Mouse (Mus musculus) spleen, embryonic (tissue): ENCODE measurements at regions not wholly inside any gene's neighbourhood (a gene's known extent, or its start where the extent isn't known, plus 50 kb on each side); places are given as distances from the start of the nearest gene placed in this dataset.

Experiments used
- CTCF ChIA-PET: fragments of 350-600 bp; sonication (Branson Sonifier 250); formaldehyde crosslinking; loops from one replicate; lab custom pipeline; 2022; lab: Charles Lee

DNA sequence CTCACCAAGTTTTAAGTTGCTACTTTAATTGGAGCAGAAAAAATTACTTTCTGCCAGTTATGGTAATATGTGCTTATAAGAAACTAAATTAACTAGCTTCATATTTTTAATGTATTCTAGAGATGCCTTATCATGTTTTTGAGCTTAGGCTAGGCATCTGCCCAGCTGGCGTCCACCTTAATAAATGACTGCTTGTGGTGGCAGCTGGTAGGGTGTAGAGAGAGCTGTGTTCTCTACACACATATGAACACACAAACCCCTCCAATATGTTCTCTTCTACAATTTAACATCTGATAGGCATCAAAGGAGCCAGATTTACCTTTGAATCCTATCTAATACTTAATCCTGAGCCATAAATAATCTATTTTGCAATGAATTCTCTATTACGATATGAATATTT, 173.4 kb downstream of the Gm4340 start:
- CTCF ChIA-PET, result no interaction called here

DNA sequence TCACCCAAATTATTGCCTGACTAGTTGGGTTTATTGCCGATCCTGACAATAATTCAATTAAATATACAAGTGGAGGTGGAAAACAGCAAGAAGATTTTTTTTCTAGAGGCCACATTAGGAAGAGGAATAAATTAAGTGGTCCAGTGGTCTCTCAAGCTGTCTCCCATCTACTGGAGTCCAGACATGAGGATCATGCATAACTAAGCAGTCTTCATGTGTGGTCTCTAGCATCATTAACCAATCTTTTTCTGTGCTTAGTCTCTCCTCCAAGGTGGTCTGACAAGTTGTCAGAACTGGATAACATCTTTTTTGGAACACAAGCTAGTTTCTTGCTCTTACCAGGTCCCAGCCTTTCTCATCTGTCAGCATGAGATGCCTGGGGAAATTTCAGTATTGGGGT, 180.7 kb downstream of the Gm4340 start:
- CTCF ChIA-PET, result no interaction called here

DNA sequence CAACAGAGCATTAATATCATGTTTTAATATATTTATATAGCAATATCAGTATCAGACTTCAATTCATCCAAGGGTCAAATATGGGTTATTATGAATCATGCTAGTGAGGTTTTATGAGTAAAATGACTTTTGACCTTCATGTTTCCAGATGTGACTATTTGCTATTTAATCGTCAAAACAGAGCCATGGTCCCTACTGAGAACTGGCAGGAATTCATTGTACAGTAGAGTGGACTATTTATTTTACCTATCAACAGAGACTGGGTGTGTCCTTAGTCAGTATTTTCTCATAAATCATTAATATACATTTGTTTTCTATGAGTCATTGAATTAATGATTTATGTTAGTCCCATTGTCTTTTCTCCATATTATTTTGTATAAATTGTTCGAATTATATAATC, 194.4 kb downstream of the Gm4340 start:
- CTCF ChIA-PET, result no interaction called here

DNA sequence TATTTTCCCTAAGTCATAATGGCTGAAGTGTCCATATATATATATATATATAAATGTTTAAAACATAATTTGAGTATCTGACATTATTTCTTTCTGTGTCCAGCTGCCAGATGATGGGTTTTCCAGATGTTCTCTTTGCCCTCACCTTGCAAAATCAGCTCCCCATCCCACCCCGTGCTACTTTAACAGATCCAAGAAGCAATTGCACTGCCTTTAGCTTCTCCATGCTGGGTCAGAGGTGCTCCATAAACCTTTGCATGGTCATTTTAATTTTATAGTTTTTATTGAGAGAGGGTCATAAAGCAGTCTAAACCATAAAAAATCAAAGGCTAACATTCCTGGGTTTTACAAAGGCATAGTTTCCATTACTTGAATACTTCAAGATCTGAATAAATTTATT, 201.9 kb downstream of the Gm4340 start:
- CTCF ChIA-PET, result no interaction called here

DNA sequence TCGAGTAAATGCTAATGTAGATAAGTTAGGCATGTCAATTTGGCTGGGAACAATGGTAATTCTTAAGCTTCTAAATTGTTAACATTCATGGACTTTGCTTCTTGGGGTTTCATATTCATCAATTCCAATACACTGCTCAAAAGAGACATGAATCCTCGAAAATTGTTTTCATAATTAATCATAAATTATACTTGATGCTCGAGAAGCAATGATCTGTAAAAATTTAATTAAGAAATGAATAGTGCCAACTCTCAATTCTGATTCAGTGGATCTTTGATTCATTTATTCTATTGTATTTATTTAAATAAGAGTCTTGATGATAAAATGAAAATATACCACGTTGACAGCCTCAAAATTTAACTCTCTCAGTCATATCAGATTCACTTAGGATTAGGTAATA, 214.9 kb downstream of the Gm4340 start:
- CTCF ChIA-PET, result no interaction called here

DNA sequence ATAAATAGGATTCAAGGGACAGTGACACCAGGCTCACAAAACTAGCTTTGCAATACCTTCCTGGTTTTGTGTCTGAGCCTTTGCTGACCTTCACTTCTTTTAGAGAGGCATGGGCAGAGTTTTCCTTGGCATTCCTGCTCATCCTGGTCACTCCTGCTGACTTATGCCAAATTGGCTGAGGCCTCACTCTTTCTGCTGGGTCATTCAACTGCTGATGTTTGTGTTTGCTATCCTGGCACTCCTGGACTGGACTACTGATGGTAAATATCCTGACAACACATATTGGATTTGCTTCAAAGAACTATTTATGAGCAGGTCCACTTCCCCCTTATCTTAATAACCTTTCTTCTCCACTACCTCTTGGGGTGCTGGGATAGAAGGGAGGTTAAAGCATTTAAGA, 228.7 kb downstream of the Gm4340 start:
- CTCF ChIA-PET, result no interaction called here

DNA sequence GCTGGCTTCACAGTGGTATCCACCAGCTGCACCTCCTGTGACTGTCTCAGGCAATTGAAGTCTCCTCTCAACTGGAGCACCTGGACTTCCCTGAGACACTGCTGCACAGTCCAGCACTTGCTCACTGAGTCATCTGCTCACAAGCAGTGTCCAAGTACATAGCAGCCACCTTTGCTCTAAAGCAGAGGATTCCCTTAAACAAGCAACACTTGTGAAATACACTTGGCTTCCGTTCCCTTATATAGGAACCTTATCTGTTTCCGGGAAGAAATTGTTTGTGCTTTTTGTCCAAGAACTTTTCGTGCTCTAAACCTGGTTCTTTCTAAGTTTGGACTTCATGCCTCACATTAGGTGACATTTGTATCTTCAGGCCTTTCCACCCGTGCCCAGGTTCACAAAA, 229.3 kb downstream of the Gm4340 start:
- CTCF ChIA-PET, result no interaction called here

DNA sequence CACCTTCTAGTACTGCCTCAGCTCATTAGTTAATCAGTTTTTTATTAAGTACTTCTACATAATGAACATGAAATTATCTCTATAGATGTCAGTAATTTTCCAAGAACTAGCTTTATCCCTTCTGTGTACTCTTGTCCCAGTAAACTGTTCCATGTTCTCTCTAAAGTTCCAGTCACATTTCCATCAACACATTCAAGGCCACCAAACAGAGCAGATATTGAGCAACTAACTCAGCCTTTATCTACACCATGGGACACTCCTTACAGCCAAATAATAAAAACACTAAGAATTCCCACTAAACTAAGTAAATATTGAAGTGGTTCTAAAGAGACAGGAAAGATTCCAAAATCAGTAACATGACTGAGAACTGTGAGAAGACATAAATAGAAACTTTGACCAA, 229.9 kb downstream of the Gm4340 start:
- CTCF ChIA-PET, result no interaction called here

DNA sequence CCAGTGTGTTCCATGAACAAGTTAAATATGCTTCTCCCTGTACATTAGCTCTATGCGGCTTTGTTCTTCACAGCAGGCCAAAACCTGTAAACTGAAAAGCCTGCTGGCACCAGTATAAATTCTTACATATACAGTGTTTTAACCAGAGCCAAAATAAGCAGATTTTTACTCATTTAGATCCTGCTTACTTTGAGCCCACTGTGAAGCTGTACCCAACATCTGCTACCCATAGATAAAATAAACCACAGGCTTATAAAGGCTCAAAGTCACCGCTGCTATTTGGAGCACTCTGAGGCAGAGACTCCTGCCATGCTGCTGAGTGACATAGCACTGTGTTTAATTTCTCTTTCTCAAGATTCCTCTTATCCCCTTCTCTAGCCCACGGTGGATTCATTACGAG, 251.1 kb downstream of the Gm4340 start:
- CTCF ChIA-PET, result no interaction called here

DNA sequence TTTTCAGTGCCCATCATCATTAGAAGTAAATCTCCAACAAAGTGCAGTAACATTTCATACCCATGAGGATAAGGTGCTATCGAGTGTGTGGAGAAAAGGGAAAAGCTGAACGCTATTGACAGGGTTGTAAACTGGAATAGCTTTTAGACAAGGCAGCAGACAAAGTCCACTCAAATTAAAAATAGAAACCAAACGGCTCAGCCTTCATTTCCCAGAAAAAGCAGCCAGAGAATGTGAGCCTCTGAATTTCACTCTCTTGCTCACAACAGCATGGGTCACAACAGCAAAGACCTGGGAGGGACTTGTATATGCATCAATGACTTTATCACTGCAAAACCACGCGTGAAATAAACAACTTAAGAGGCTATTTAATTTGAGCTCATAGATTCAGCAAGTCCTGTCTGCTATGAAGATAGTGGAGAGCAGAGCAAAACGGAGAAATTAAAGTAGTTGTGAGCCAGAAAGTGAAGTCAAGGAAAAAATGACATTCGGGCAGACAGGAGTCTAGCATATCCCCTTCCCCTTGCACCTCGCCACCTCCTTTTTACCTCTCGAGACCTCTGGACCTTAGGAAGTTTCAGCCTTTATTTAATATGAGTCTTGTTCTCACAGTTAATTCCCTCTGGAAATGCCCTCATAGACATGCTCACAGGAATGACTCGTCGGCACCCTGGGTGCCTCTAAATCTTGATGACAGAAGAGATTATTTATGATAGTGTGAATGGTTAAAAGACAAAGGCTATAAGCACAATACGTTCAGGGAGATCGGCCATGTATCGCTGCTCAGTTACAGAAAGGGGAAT, 261.9 kb downstream of the Gm4340 start:
- CTCF ChIA-PET, result no interaction called here

DNA sequence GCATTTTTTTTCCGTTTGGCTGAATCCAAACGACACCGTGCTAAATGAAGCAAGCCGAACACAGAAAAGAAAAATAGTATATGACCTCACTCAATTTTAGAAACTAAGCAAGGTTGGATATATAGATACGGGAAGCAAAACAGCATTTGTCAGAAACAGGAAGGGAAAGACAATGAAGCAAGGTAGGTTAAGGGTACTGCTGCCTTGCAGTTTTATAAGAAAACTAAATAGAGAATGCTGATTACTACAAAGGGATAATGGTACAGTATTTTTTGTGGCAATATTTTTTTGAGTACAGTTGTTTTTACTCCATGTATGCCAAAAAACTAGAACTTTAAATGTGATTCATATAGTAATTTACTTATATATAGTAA, 262.5 kb downstream of the Gm4340 start:
- CTCF ChIA-PET, result no interaction called here

DNA sequence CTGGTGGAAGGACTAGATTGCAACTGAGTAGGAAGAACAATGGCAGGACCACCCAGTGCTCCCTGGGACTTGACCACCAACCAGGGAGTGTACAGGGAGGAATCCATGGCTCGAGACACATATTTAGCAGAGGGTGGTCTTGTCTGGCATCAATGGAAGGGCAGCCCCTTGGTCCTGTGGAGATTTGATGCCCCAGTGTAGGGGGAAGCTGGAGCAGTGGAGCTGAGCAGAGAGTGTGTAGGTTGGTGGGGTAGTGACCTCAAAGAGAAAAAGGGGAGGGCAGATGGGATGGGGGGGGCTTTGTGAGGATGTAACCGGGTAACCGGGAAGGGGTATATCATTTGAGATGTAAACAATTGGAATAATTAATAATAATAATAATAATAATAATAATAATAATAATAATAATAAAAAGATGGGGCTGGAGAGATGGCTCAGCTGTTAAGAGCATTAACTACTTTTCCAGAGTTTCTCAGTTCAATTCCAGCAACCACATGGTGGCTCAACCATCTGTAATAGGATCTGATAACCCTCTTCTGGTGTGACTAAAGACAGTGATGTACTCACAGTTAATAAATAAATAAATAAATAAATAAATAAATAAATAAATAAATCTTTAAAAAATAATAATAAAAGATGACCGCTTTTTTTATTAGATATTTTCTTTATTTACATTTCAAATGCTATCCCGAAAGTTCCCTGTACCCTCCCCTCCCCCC, 292.5 kb downstream of the Gm4340 start:
- CTCF ChIA-PET, result no interaction called here

DNA sequence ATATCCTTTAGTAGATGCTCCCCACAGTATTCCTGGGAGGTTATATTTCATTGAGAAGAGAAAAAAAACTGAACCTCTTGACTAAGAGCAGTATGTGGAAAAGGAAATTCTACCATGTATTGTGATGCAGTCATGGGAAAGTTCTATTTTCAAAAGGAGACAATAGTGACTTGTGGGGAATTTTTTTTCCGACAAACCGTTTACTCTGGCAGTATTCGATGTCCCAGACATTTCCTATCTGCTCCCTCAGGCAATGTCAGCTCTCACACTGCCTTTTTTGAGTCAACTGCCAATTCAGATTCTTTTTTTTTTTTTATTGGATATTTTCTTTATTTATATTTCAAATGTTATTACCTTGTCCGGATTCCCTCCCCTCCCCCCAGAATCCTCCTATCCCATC, 295.5 kb downstream of the Gm4340 start:
- CTCF ChIA-PET, result interaction anchor here (0.7 kb wide), 1 partner anchor 39 kb away, joined by 3 read pairs; no protein-coding TSS in a partner anchor

DNA sequence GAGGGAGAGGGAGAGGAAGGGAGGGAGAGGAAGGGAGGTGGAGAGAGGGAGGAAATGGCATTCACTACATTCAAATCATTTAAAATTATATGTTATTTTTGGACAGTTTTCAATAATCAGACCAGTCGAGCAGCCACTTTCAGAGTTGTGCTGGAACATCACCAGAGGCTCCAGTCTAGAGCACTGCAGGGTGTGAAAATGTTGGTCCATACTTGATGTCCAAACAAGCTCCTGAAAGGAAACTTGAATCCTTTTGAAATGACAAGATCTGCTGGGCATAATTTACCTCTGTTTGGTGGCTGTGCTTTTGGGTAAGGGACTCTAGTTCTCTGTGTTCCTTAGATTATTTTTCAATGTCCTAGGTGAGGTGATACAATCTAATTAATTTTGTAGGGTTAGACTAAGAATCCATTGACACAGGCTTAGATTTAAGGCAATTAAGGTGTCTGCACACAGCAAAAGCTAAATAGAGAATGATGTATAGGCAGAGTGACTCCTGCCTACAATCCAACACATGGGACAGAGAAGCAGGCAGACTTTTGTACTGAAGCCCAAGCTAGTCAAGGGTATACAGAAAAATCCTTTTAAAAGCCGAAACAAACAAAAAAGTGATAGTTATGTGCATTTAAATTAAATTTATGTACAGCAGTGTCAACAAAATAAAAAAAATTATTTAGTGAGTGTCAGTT, 297.2 kb downstream of the Gm4340 start:
- CTCF ChIA-PET, result no interaction called here
